Mouse (Mus musculus) stomach, embryonic 14.5 days (tissue): ENCODE data around the gene Ehmt2. TPM values are rescaled to one million over a fixed set of nuclear protein-coding genes. Genes with fewer than 3 reads are reported as not detected.
A peak's percentile ranks its signal among the peaks of the same experiment; 100 is the strongest.

Source experiments
- ATAC-seq: fragments of 200-750 bp; cut with Nextera tagmentation; 2 replicates; pipeline ENCODE4 v1.8.0; 2017; ENCODE audit warnings: low read depth, moderate TSS enrichment; ENCODE audit not compliant: insufficient number of reproducible peaks, insufficient read depth, low FRiP score
- H3K27ac ChIP-seq: fragments of 300-500 bp; sonication (generic); 2 replicates; pipeline ENCODE4 v1.5.1; 2014; ENCODE audit warnings: mild to moderate bottlenecking, low read length, moderate library complexity, mixed read lengths
- H3K27me3 ChIP-seq: fragments of 300-500 bp; sonication (generic); 2 replicates; pipeline ENCODE4 v1.6.1; 2014; ENCODE audit warnings: low read length, control low read depth, mixed read lengths; ENCODE audit not compliant: control insufficient read depth, insufficient read depth
- H3K36me3 ChIP-seq: fragments of 300-500 bp; sonication (generic); 2 replicates; pipeline ENCODE4 v1.6.1; 2014; ENCODE audit warnings: mild to moderate bottlenecking, control low read depth, low read length, moderate library complexity, mixed read lengths; ENCODE audit not compliant: control insufficient read depth, insufficient read depth
- H3K4me1 ChIP-seq: fragments of 300-500 bp; sonication (generic); 2 replicates; pipeline ENCODE4 v1.6.1; 2014; ENCODE audit warnings: low read length, control low read depth, mixed read lengths; ENCODE audit not compliant: control insufficient read depth, insufficient read depth
- H3K4me2 ChIP-seq: fragments of 300-500 bp; sonication (generic); replicated peaks from 2 replicates; pipeline ENCODE4 v1.6.1; 2014; ENCODE audit warnings: low read depth, low read length, control low read depth
- H3K4me3 ChIP-seq: fragments of 300-500 bp; sonication (generic); 2 replicates; pipeline ENCODE4 v1.5.1; 2014; ENCODE audit warnings: low read depth, low read length, control low read depth
- H3K9ac ChIP-seq: fragments of 300-500 bp; sonication (generic); replicated peaks from 2 replicates; pipeline ENCODE4 v1.6.1; 2014; ENCODE audit warnings: low read depth, mild to moderate bottlenecking, control low read depth, low read length, moderate library complexity, mixed read lengths
- H3K9me3 ChIP-seq: fragments of 300-500 bp; sonication (generic); 2 replicates; pipeline ENCODE4 v1.6.1; 2016; ENCODE audit warnings: low read depth, low read length, control low read depth; ENCODE audit not compliant: control insufficient read depth
- WGBS: fragments of 180-500 bp; shearing (Covaris S2); extraction: QIAGEN DNeasy Blood & Tissue Kit; methylation state at CpG from one replicate; pipeline ENCODE4 v1.1.7; 2014; 5-methylcytosine and 5-hydroxymethylcytosine counted together
- polyA plus RNA-seq: library from polyadenylated mRNA; unstranded; fragments of >200 nt; fragmentation: Nextera tagmentation; extraction: Ambion mirVana; gene quantifications from 2 replicates; pipeline ENCODE4 v1.2.1, GENCODE M21; 2014

Gene Ehmt2
- polyA plus RNA-seq, 1 experiment from 2014 or later, result 79.4 TPM

DNA sequence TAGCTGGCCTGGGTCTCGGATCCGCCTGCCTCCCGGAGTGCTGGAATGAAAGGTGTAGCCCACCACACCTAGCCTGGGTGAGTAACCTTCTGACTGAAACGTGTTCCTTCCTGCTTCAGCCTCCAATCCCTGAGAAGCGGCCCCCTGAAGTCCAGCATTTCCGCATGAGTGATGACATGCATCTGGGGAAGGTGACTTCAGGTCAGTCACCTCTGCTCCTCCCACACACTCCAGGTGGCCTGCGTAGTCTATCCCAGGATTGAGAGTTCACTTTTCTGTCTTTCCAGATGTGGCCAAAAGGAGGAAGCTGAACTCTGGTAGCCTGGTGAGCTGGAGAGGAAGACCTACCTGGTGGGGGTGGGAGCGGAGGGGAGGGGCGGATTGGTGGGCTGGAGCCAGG lies 4.6 kb downstream of the Ehmt2 start:
- H3K4me1 ChIP-seq, result peaks cover 5% of the 10 kb centered on the region; the same call in 1 of the 2 replicates
- H3K36me3 ChIP-seq, result peaks cover 60% of the 10 kb centered on the region
- 80% methylated on average over 9 of the region's 9 CpGs for WGBS
- ATAC-seq, result no peak
- no peak overlapping the region; the same call in 1 of the 2 replicates for H3K27ac ChIP-seq
- H3K9ac ChIP-seq, result no peak overlapping the region
- H3K9me3 ChIP-seq, result no peaks in the 10 kb centered on the region
- no peaks in the 10 kb centered on the region for H3K27me3 ChIP-seq
- no peak overlapping the region for H3K4me2 ChIP-seq
- H3K4me3 ChIP-seq, result no peak overlapping the region

DNA sequence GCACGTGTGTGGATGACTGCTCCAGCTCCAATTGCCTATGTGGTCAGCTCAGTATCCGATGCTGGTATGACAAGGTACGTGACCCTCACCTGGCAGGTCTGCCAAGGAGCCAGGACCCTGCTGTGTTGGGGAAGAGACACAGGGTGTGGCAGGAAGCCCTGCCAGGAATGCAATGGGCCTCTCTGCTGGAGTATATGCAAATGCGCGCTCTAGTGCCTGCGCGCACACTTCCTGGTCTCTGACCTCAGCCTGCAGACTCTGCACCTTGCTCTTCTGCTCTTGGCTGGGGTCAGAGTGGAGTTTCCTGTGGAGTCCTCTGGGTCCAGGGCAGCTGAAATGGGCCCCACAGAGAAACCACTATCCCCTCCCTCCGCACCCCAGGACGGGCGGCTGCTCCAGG lies 12.7 kb downstream of the Ehmt2 start:
- H3K27ac ChIP-seq, result no peak overlapping the region
- no peaks in the 10 kb centered on the region for H3K27me3 ChIP-seq
- H3K4me2 ChIP-seq, result no peak overlapping the region
- peaks cover 80% of the 10 kb centered on the region for H3K36me3 ChIP-seq
- H3K4me1 ChIP-seq, result no peaks in the 10 kb centered on the region
- 79% methylated on average over 10 of the region's 10 CpGs for WGBS
- no peaks in the 10 kb centered on the region for H3K9me3 ChIP-seq
- no peak overlapping the region for H3K9ac ChIP-seq
- H3K4me3 ChIP-seq, result no peak overlapping the region
- no peak for ATAC-seq

DNA sequence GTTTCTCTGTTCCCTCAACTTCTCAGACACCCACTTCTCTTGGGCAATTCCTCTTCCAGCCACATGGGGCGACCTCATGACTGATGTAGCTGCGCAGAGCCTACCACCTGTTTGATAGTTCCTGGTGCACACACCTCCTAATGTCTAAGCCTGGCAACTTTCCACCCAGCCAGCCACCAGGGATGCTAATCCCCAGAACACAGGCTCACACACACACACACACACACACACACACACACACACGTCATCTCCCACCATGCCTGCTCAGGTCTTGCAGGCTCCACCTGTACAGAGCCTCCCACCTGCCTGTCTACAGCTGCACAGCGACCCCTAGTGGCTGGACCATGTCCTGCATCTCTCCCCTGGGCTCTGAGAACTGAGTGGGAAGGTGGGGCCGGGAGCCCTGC lies 13.7 kb downstream of the Ehmt2 start:
- H3K27ac ChIP-seq, result no peak overlapping the region
- peak; percentile 66 for ATAC-seq
- no peaks in the 10 kb centered on the region for H3K27me3 ChIP-seq
- 48% methylated on average over 5 of the region's 5 CpGs for WGBS
- H3K4me3 ChIP-seq, result no peak overlapping the region
- peaks cover 70% of the 10 kb centered on the region for H3K36me3 ChIP-seq
- H3K4me2 ChIP-seq, result no peak overlapping the region
- no peaks in the 10 kb centered on the region for H3K9me3 ChIP-seq
- H3K4me1 ChIP-seq, result no peaks in the 10 kb centered on the region
- H3K9ac ChIP-seq, result no peak overlapping the region

DNA sequence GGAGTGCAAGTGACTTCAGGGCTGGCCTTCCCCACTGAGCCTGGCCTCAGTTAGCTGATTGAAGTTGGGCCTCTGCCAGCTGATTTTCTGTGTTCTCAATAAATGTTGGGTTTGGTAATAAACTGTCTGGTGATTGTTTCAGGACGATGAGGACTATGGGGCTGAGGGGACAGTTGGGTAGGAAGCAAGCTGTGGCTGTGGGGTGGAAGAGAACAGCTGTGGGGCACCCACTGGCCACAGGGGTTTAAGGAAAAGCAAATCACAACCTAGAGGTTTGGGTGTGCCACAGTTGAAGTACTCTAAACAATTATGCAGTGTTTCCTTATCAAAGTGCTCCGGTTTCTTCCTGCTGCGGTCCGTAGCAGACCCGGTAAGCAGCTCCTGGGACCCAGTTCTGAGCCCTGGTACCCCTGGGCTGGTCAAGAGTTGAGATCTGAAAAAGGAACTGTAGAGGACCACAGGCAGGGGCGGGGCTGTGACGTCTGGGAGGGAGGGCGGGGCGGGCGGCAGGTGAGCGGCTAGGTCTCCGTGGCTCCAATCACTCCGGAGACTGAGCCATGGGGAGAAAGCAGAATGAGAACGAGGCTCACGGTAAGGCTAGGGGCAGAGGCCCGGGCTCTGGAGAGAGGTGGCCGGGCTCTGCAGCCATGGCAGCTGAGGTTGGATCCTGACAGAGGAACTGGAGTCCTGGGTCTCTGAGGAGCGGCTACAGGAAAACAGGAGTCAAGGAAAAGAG lies 15.8 kb downstream of the Ehmt2 start, which contains the start of gene Slc44a4:
Gene Slc44a4, plus strand, starts transcription at position 537 of the 736 bp plus-strand sequence.
- no peaks in the 10 kb centered on the region for H3K4me1 ChIP-seq
- H3K27ac ChIP-seq, result no peak within 1 kb of the TSS
- 0 out of 2 replicates have a peak, but pooled peaks have one; percentile 30 for ATAC-seq
- no peaks in the 10 kb centered on the region for H3K27me3 ChIP-seq
- WGBS, result 32% methylated on average over 18 of the region's 18 CpGs
- H3K36me3 ChIP-seq, result peaks cover 49% of the 10 kb centered on the region
- H3K4me3 ChIP-seq, result no peak within 1 kb of the TSS
- no peak within 1 kb of the TSS for H3K9ac ChIP-seq
- H3K4me2 ChIP-seq, result no peak within 1 kb of the TSS; the same call in 1 of the 2 replicates
- H3K9me3 ChIP-seq, result no peaks in the 10 kb centered on the region

DNA sequence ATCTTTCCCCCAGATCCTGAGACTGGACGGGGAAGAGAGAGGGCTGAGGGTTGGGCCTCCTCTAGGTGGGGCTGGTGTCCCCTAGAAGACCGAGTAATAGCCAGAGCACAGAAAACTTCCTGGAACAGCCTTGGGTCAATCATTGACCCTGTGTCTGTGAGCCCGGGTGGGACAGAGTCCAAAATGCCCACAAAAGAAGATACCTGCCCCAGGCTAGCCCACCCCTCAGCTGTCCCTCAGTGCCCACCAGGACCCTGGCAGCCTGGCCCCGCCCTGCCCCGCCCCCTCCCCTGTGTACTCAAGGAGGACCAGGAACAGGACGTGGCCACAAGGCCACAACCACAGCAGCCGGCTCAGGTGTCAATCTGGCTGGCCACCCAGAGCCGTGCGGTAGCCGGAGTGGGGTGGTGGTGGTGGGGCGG lies 17.2 kb downstream of the Ehmt2 start:
- H3K4me2 ChIP-seq, result no peak overlapping the region
- no peak overlapping the region for H3K4me3 ChIP-seq
- no peaks in the 10 kb centered on the region for H3K27me3 ChIP-seq
- H3K9me3 ChIP-seq, result no peaks in the 10 kb centered on the region
- ATAC-seq, result peak; percentile 53; the same call in 1 of the 2 replicates
- H3K36me3 ChIP-seq, result peaks cover 37% of the 10 kb centered on the region
- H3K9ac ChIP-seq, result no peak overlapping the region
- 22% methylated on average over 11 of the region's 11 CpGs for WGBS
- no peaks in the 10 kb centered on the region for H3K4me1 ChIP-seq
- no peak overlapping the region for H3K27ac ChIP-seq

DNA sequence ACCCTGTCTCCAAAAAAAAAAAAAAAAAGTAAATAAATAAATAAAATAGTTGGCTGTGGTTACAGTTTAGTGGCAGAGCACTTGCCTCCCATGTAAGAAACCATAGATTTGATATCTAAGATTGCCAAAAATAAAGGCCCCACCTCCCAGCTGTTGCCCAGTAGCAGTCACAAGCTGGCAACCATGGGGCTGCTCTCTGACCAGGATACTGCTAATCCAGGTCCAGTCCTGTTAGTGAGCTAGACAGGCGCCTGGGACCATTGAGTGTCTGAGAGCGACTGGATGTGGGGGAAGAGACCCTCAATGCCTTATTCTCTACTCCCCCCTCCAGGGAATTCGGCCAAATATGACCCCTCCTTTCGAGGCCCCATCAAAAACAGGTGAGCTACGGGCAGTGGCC lies 18.0 kb downstream of the Ehmt2 start:
- ATAC-seq, result no peak
- H3K4me3 ChIP-seq, result no peak overlapping the region
- no peaks in the 10 kb centered on the region for H3K4me1 ChIP-seq
- no peak overlapping the region for H3K9ac ChIP-seq
- H3K27ac ChIP-seq, result no peak overlapping the region
- H3K4me2 ChIP-seq, result no peak overlapping the region
- no peaks in the 10 kb centered on the region for H3K27me3 ChIP-seq
- peaks cover 28% of the 10 kb centered on the region for H3K36me3 ChIP-seq
- H3K9me3 ChIP-seq, result no peaks in the 10 kb centered on the region
- WGBS, result 91% methylated on average over 5 of the region's 5 CpGs

DNA sequence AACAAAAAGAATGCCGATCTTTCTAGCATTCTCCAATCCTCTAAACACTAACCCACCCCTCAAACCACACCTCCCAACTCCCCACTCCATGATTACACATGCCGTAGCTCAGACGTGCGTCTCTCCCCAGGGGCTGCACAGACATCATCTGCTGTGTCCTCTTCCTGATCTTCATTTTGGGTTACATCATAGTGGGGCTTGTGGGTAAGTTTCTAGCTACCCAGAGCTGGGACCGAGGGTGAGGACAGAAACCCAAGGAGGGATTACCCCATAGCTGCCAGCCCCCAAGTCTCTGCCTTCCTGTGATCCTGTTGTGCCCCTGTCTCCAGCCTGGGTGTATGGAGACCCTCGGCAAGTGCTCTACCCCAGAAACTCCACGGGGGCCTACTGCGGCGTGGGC lies 18.9 kb downstream of the Ehmt2 start:
- H3K9me3 ChIP-seq, result no peaks in the 10 kb centered on the region
- no peak overlapping the region for H3K4me3 ChIP-seq
- H3K27me3 ChIP-seq, result no peaks in the 10 kb centered on the region
- no peak for ATAC-seq
- no peak overlapping the region for H3K4me2 ChIP-seq
- 74% methylated on average over 9 of the region's 9 CpGs for WGBS
- H3K36me3 ChIP-seq, result peaks cover 20% of the 10 kb centered on the region
- no peak overlapping the region for H3K27ac ChIP-seq
- no peaks in the 10 kb centered on the region for H3K4me1 ChIP-seq
- no peak overlapping the region for H3K9ac ChIP-seq

DNA sequence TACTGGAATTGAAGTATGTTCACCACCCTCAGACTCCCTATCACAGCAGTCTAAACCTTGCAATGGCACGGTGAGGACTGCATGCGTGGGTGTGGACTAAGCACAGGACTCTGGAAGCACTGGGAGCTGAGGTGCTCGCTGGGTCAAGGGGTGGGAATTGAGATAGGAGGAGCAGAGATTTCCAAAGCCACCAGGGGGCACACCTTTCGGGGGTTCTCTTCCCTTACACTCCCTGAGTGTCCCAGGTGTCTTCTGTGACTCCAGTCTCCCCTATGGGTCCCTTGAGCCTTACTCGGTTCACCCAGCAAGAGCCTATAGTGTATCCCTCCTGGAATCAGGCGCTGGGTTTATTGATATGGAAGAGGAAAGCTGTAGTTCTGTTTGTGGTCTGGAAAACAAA lies 24.7 kb downstream of the Ehmt2 start:
- Histone ChIP-seq H3K4me2 (no peak overlapping the region), H3K27me3 (no peaks in the 10 kb centered on the region), H3K4me1 (no peaks in the 10 kb centered on the region), H3K36me3 (no peaks in the 10 kb centered on the region), H3K9ac (no peak overlapping the region), H3K27ac (no peak overlapping the region), H3K4me3 (no peak overlapping the region), H3K9me3 (no peaks in the 10 kb centered on the region)
- 50% methylated on average over 6 of the region's 6 CpGs for WGBS
- ATAC-seq, result 0 out of 2 replicates have a peak, but pooled peaks have one; percentile 33

DNA sequence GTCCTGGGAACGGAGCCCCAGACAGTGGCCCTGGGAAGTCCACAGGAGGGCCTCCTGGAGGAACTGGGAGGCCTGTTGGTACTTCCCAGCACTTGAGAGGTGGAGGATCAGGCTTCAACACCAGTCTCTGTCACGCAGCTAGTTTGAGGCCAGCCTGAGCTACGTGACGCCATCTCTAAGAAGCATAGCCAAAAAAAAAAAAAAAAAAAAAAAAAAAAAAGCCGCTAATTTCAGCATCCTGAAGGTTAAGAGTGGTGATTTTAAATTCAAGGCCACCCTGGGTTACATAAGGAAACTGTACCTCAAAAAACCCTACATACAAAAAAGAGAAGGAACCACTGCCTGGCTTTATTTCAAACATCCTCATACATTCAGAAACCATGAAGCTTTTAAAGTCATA lies 26.0 kb downstream of the Ehmt2 start:
- no peaks in the 10 kb centered on the region for H3K9me3 ChIP-seq
- H3K4me2 ChIP-seq, result no peak overlapping the region
- H3K27me3 ChIP-seq, result no peaks in the 10 kb centered on the region
- no peaks in the 10 kb centered on the region for H3K36me3 ChIP-seq
- H3K9ac ChIP-seq, result no peak overlapping the region
- 63% methylated on average over 5 of the region's 5 CpGs for WGBS
- no peak for ATAC-seq
- H3K4me3 ChIP-seq, result no peak overlapping the region
- H3K4me1 ChIP-seq, result no peaks in the 10 kb centered on the region
- H3K27ac ChIP-seq, result no peak overlapping the region
